Mouse (Mus musculus) ES-CJ7 (cell line): Measurements from ENCODE around the gene Gpsm2.
A peak's percentile ranks its signal among the peaks of the same experiment; 100 is the strongest.

Experiments used
- DNase-seq: peaks from one replicate; pipeline ENCODE4 v3.0.0; 2011; ENCODE audit warnings: low read depth, low spot score

Gpsm2 gene

DNA sequence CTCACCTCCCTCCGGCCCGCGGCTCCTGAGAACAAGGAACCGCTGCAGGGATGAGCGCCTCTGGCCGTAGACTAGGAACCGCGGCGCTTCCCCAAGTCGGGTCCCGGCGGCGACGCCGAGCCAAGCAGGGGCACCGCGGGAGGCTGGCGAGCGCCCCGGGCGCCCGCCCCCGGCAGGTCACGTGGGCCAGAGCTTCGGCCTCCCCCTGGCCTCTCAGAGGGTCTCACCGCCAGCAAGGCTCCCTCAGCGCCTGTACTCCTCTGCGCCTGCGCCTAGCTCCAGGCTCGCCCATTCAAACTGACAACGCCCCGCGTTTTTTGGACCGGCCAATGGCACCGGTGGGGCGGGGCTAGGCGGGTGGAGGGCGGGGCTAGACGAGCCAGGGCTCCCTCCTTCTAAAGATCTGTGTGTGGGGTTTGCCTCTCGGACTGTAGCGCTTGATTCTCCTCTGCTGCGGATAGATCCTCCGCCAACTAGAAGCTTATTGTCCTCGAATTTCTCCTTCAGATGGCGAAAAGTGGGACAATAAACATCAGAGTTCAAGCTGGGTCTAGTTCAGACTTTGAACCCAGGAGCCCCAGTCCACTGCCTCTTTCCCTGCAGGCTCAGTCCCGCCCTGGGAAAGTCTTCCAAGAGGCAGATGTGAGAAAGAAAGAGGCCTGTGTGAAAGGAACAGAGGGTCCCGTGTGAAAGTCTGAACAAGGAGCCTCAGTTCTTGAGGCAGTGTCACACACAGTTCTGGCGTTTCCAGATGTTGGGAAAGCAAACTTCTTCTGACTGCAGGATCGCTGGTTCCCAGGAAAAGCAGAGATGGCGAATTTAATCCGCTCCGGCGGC, at the start of gene Gpsm2:
TSS of gene Gpsm2 (minus strand) at position 274 of the 837 bp plus-strand sequence.
- peak; percentile 98 for DNase-seq

DNA sequence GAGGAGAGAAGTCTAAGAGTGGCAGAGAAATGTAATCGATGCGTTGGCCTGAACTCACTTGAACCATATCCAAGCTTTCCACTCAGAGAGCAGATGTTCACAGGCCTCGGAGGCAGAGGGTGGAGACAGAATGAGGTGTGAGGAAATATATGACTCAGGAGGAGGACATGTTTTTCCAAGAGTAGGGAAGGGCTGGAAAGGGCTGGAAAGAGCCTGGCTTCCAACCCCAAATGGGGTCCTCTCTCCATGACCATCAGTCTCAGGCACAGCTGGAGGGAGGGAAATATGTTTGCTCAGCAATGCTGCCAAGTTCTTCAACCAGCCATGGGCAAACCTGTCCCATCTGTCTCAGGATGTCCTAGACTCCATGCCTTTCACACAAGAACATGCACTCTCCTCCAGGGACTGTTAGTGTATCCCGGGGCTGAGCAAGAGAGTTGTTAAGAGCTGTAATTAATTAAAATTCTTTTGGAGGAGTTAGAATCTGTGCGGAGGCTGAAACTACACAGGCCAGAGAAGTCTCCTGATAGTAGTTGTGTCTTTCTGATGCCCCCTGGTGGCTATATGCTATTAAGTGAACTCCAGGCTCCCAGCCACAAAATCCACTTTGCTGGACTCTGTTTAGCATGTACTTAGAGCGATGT, 48.7 kb upstream of the Gpsm2 start:
- peak; percentile 77 for DNase-seq

DNA sequence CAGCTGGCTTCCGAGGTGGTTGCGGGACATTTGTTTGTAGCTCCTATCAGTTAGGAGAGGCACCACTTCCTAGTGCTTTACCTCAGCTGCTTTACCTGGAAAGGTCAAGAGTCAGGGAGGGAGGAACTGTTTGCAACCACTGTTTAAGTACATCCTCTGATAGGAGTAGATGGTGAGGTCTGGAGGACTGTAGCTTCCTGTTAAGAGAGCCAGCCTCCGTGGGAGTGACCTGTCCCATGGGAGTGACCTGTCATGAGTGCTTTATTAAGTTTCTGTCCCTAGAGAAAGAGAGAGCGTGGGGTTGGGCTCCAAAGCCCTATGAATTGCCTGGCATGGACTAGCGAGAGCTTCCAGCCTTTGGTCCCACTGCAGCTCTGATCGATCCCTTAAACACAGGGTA, 47.4 kb upstream of the Gpsm2 start:
- DNase-seq: no peak

- DNase-seq: no peak
Observed at GRCm38 (mm10) chr3:108767416-108767815, 45.3 kb upstream of the Gpsm2 start.

GRCm38 (mm10) chr3:108766943-108767342, 44.8 kb upstream of the Gpsm2 start:
- no peak for DNase-seq

GRCm38 (mm10) chr3:108765476-108765875, 43.4 kb upstream of the Gpsm2 start:
- DNase-seq: no peak

DNA sequence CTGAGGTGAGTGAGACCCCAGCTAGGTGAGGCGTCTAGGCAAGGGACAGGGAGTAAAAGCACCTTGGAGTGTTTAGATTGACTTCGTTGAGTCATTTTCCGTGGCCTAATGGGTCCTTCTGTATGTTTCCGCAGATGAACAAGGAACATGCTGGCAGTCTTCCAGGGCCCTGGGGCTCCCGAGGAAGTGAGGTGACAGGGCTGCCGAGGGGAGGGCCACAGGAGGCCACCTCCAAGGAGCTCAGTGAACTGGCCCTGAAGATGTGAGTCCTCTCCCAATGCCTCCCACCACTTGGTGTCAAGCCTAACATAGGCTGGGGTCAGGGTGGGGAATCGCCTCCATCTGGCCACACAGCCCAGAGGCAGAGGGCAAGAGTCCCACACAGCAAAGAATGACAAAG, 42.9 kb upstream of the Gpsm2 start:
- DNase-seq: no peak

GRCm38 (mm10) chr3:108763691-108764090, 41.6 kb upstream of the Gpsm2 start:
- DNase-seq: no peak

- no peak for DNase-seq
Observed at GRCm38 (mm10) chr3:108762597-108763111, 40.5 kb upstream of the Gpsm2 start.

- DNase-seq: no peak
Observed at GRCm38 (mm10) chr3:108759566-108760420, 37.7 kb upstream of the Gpsm2 start.

DNA sequence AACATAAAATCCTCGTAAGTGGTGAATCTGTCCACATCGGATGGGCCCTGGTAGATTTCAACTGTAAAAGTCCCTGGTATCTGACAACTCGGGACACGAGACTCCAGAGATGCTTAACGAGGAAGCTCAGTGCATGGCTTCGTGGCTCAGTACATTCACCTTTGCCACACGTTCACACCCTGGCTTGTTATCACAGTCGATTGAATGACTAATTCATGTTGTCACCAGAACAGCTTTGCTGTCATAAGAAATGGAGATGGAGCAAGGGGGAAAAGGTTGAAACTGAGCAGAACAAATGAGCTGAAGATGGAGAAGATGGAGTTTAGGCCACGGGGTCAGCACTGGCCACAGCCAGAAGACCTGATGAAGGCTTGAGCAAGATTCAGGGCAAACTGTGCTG, 35.5 kb upstream of the Gpsm2 start:
- DNase-seq: no peak

GRCm38 (mm10) chr3:108756131-108756530, 34.0 kb upstream of the Gpsm2 start:
- DNase-seq: no peak

DNA sequence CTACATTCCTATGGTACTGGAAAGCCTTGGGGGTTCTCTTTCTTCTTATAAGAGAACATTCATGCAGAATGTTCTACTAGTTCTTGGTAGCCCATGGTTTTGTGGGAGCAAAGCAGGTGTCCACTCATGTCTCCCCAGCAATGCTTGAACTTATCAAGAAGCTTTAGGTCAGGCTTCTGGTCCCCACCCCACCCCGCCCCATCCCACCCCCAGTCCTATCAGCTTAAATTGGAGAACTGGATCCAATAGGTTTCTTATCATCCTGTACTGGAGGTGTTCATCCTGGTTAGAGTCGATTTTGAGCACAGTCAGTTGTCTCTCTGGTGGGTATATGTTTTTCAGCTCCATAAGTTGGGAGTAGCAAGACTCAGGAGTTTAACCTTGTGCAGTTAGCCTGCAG, 33.4 kb upstream of the Gpsm2 start:
- no peak for DNase-seq

GRCm38 (mm10) chr3:108754541-108754940, 32.4 kb upstream of the Gpsm2 start:
- DNase-seq: no peak

- DNase-seq: no peak
Observed at GRCm38 (mm10) chr3:108751691-108752090, 29.6 kb upstream of the Gpsm2 start.

DNA sequence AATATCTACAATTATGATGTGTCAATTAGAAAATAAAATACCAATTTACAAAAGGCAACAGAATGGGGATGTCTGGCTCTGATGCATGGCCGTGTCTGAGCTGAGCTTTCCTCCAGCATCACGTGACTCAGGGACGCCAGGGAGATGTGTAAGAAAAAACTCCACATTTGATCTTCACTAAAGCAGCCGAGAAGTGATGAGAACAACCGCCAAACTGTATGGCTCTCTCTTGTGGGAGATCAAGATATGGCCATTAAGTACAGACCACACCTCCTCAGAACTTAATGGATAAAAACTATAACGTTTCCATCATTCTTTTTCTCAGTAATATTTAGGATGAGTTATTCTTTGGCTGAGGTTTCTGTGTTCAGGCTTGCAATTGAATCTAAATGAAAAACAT, 29.0 kb upstream of the Gpsm2 start:
- DNase-seq: no peak

DNA sequence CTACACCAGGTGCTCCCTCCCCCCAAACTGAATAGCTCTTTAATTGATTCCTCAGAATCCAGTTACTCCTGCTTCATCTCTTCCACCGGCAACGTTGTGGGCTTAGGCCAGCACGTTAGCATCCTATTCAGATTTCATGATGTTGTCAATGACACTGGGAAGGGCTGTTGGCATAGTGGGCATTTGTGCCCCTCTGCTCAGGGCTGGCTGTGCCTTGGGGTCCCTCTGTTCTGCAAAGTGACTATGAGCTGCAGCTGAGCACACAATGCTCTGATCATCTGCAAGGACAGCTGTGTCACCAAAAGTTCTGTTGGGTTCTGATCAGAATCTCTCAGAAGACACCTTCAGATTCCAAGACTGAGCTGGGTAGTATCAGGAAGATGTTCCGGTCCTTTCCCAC, 22.0 kb upstream of the Gpsm2 start:
- DNase-seq: no peak

DNA sequence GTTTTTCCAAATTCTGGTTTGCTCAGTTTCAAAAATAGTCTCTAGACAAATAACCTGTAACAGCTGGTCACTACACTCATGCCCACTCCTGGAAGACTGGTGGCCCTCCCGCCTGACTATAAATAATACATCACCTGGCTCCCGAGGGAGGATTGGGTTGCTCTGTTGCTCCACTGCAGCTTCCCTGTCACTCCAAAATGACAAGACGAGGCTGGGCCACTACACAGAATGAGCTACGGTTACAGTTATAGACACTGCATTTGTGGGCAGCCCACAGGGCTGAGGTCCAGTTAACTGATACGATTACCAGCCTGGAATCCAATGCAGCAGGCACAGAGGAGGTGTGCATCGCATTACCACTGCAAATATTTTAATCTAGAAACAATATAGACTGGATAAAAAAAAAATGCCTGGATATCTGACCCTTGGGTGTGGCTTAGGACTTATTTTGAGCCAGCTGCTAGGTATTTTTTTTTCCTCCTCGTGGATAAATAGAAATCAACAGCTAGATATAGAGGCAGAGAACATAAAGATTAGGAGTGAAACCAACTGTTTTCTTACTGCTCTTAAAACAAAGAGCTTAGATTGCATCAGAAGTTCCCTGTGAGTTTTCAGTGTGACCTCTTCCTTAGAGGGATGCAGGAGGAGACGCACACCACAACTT, 17.1 kb upstream of the Gpsm2 start, which contains the start of gene Aknad1:
TSS of gene Aknad1 (plus strand) at position 614 of the 664 bp plus-strand sequence.
- no peak for DNase-seq

GRCm38 (mm10) chr3:108737761-108738160, 15.7 kb upstream of the Gpsm2 start:
- peak; percentile 42 for DNase-seq

DNA sequence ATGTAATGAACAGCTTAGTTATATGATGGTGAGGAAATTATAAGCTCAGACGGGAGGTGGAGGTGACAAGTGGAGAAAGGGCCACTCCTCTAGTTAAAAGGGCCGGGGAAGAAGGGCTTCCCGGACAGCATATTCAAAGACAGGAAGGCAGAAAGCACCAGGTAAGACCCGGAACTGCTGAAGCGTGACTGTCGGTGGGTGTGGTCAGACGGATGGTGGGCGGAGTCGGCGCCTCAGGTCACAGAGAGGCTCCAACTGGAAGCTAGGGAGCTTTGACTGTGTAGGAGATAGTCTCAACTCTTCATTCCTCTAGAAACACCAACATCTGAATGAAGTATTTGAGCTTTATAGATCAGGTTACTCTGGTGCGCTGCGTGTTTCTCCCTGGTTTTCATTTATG, 8.2 kb upstream of the Gpsm2 start:
- peak; percentile 75 for DNase-seq

DNA sequence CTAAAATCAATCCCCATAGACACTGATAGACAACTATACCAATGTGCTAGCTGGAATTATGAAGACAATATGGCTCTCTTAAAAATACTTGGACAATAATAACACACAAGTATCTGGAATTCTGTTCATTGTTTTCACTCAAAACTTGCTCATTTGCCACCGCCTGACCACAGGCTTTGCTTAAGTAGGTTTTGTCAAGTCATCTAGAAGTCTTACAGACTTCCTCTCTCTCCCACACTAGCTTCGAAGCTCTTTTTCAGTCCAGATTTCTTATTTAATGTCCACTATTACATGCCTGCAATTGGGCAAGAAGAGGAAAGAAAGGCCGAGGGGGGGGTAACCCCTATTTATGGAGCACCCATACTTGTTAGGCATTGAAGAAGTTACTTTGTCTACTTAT, 5.7 kb upstream of the Gpsm2 start:
- DNase-seq: no peak
